Mouse (Mus musculus): ENCODE measurements around the gene Gnai2. TPM values are rescaled to one million over a fixed set of nuclear protein-coding genes. Genes with fewer than 3 reads are reported as not detected.

Gnai2 gene
- polyA plus RNA-seq, 1 experiment from 2014 or later: 397 TPM

DNA sequence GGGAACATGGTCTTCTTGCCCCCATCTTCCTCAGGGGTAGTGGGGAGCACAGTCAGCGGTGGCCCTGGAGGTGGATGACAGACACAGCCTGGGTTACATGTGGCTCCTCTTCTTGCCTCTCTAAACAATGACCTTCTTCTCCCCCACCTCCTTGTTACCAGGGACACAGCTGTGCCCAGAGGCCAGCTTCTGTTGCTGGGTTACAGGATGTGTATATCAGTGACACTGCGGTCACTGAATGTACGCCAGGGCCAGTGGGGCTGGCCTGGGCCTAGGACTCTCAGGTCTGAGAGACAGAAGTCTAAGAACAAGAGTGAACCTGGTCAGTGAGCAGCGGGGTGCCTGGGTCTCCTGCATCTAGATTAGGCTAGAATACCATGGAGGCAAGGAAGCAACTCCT, 20.1 kb downstream of the Gnai2 start:
- no peak for ATAC-seq
- H3K4me3 ChIP-seq: no peak overlapping the region
- H3K9me3 ChIP-seq (replicated peaks): no peaks in the 10 kb centered on the region
- no peak overlapping the region for H3K4me2 ChIP-seq
- H3K27me3 ChIP-seq: no peaks in the 10 kb centered on the region
- H3K27ac ChIP-seq: 0 out of 2 replicates have a peak overlapping the region, but pooled peaks have one; percentile 7
- H3K9ac ChIP-seq: no peak overlapping the region
- WGBS: 76% methylated on average over 4 of the region's 4 CpGs
- peaks cover 36% of the 10 kb centered on the region for H3K4me1 ChIP-seq
- H3K36me3 ChIP-seq (ENCODE audit: poor library complexity, severe bottlenecking): peaks cover 64% of the 10 kb centered on the region

DNA sequence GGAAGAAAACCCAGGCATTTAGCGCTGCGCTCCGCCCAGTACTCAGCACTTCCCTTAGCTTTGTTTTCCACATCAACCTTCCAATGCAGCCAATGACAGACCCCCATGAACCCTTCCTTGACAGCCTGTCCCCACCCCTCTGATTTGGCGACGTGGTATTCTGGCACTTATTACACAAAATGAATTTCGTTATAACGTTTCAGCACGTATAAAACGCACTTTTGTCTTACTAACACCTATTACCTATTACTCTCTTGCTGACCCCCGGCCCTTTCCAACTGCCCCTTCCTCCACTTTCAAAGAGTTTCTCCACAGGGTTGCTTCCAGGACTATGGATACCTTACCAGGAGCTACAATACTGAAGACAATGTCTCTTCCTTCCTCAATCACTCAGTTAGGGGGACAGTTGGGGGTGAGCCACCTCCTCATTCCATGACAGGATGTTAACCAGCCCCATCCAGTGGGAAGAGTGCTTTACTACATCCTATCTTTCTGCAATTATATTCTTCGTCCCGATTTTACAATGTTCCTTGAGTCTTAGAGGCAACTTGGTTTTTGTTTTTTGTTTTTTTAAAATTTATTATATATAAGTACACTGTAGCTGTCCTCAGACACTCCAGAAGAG, 22.1 kb downstream of the Gnai2 start:
- H3K4me2 ChIP-seq: peak overlapping the region; percentile 64
- H3K4me1 ChIP-seq: peaks cover 34% of the 10 kb centered on the region
- no peaks in the 10 kb centered on the region for H3K9me3 ChIP-seq (replicated peaks)
- peaks cover 44% of the 10 kb centered on the region for H3K36me3 ChIP-seq (ENCODE audit: poor library complexity, severe bottlenecking)
- no peaks in the 10 kb centered on the region for H3K27me3 ChIP-seq
- H3K27ac ChIP-seq: peak overlapping the region; percentile 98
- 12% methylated on average over 12 of the region's 12 CpGs for WGBS
- peak overlapping the region; percentile 75 for H3K9ac ChIP-seq
- peak overlapping the region; percentile 28 for H3K4me3 ChIP-seq
- ATAC-seq: peak; percentile 34; the same call in 1 of the 2 replicates

- Histone ChIP-seq H3K27me3 (no peaks in the 10 kb centered on the region), H3K4me2 (peak overlapping the region; percentile 64), H3K9ac (peak overlapping the region; percentile 75), H3K9me3 (replicated peaks) (no peaks in the 10 kb centered on the region), H3K27ac (peak overlapping the region; percentile 98), H3K36me3 (ENCODE audit: poor library complexity, severe bottlenecking) (peaks cover 37% of the 10 kb centered on the region), H3K4me3 (peak overlapping the region; percentile 28), H3K4me1 (peaks cover 41% of the 10 kb centered on the region)
- peak; percentile 95 for ATAC-seq
- WGBS: 1% methylated on average over 47 of the region's 48 CpGs
Observed at GRCm38 (mm10) chr9:107612191-107612944, 22.8 kb downstream of the Gnai2 start.

GRCm38 (mm10) chr9:107611456-107612190, 23.5 kb downstream of the Gnai2 start:
- ATAC-seq: no peak; the same call in 1 of the 2 replicates
- Histone ChIP-seq H3K27ac (peak overlapping the region; percentile 98), H3K9ac (peak overlapping the region; percentile 75), H3K36me3 (ENCODE audit: poor library complexity, severe bottlenecking) (peaks cover 31% of the 10 kb centered on the region), H3K4me1 (peaks cover 48% of the 10 kb centered on the region), H3K9me3 (replicated peaks) (no peaks in the 10 kb centered on the region), H3K4me2 (peak overlapping the region; percentile 64), H3K4me3 (peak overlapping the region; percentile 28; the same call in 1 of the 2 replicates), H3K27me3 (no peaks in the 10 kb centered on the region)
- WGBS: 65% methylated on average over 6 of the region's 6 CpGs

DNA sequence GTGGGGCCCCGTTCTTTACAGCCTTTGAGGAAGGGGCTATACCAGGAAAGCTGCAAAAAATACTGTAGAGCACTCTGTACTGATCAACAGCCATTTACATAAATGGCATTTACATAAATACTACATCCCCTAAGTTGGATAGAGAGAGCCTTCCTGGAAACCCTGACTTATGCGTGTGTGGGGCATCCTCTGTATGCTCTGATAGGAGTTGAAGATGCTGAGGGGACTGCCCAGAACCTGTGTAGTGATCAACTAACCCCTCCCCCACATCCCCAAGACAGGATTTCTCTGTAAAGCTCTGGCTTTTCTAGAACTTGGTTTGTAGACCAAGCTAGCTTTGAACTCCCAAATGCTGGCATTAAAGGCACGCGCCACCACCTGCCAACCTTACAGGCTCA, 25.7 kb downstream of the Gnai2 start:
- WGBS: 63% methylated on average over 4 of the region's 4 CpGs
- no peak overlapping the region for H3K9ac ChIP-seq
- no peaks in the 10 kb centered on the region for H3K27me3 ChIP-seq

GRCm38 (mm10) chr9:107608741-107609432, 26.3 kb downstream of the Gnai2 start, which contains the start of gene Sema3b:
Sema3b (minus strand) TSS chr9:107609229.
- Histone ChIP-seq H3K27me3 (no peaks in the 10 kb centered on the region), H3K9me3 (replicated peaks) (no peaks in the 10 kb centered on the region), H3K9ac (0 out of 2 replicates have a peak within 1 kb of the TSS, but pooled peaks have one; percentile 12), H3K4me1 (peaks cover 73% of the 10 kb centered on the region), H3K4me2 (no peak within 1 kb of the TSS), H3K36me3 (ENCODE audit: poor library complexity, severe bottlenecking) (peaks cover 4% of the 10 kb centered on the region), H3K4me3 (no peak within 1 kb of the TSS), H3K27ac (0 out of 2 replicates have a peak within 1 kb of the TSS, but pooled peaks have one; percentile 5)
- no peak for ATAC-seq
- WGBS: 43% methylated on average over 12 of the region's 12 CpGs

More for the DNA sequence above, 25.7 kb downstream of the Gnai2 start:
- Histone ChIP-seq H3K27ac (0 out of 2 replicates have a peak overlapping the region, but pooled peaks have one; percentile 5), H3K36me3 (ENCODE audit: poor library complexity, severe bottlenecking) (peaks cover 10% of the 10 kb centered on the region), H3K4me1 (peaks cover 67% of the 10 kb centered on the region), H3K9me3 (replicated peaks) (no peaks in the 10 kb centered on the region), H3K4me3 (no peak overlapping the region), H3K4me2 (no peak overlapping the region)
- no peak for ATAC-seq

DNA sequence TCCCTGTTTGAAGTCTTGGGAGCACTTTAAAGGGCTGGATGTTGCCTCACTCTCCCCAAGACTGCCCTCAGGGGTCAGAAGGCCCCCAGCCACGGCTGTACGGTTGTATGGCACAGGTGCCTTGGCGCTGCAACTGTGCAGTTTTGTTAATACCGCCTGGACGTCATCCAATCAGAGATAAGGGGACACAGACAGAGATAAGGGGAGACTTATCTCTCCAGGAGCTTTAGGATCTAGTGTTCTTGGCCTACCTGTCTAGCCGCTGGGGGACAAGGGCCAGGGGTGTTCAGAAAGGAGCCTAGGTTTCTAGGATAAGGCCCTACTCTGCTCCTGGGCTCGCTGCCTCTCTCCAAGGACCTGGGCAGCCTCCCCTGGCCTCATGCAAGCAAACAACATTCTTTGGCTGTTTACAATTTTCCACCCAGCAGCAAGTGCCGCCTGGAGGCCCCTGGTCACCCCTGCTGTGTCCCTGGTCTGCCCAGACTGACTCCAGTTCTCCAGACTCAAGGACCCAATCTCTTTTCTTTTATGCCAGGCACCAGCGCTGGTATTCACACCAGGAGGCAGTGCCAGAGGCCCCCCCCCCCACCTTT, 27.4 kb downstream of the Gnai2 start:
- H3K4me2 ChIP-seq: no peak overlapping the region
- H3K4me1 ChIP-seq: peaks cover 69% of the 10 kb centered on the region
- WGBS: 57% methylated on average over 9 of the region's 9 CpGs

DNA sequence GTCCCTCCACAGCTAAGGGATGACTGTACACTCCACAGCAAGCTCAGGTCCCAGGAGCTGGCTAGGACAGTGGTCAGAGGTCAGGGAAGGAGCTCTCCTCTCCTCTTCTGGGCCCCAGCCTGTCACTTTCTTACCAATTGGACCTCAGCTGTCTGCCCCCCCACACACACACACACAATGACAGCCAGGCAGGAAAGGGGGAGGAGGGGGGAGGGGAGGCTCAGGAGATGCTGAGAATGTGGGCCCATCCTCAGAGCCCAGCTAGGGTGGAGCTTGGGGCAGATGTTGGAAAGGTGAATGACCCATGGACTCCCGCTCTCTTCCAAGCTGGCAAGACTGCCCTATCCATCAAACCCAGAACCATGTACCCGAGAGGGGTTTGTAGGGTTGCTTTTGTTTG, 28.1 kb downstream of the Gnai2 start:
- no peaks in the 10 kb centered on the region for H3K36me3 ChIP-seq (ENCODE audit: poor library complexity, severe bottlenecking)
- peaks cover 72% of the 10 kb centered on the region for H3K4me1 ChIP-seq
- H3K9ac ChIP-seq: peak overlapping the region; percentile 10; the same call in 1 of the 2 replicates
- 59% methylated on average over 2 of the region's 2 CpGs for WGBS
- ATAC-seq: no peak
- no peak overlapping the region for H3K4me2 ChIP-seq
- no peak overlapping the region for H3K4me3 ChIP-seq
- no peaks in the 10 kb centered on the region for H3K27me3 ChIP-seq
- H3K27ac ChIP-seq: no peak overlapping the region
- H3K9me3 ChIP-seq (replicated peaks): no peaks in the 10 kb centered on the region

More for the DNA sequence above, 27.4 kb downstream of the Gnai2 start:
- ATAC-seq: no peak
- H3K36me3 ChIP-seq (ENCODE audit: poor library complexity, severe bottlenecking): no peaks in the 10 kb centered on the region
- no peaks in the 10 kb centered on the region for H3K27me3 ChIP-seq
- H3K4me3 ChIP-seq: no peak overlapping the region
- 0 out of 2 replicates have a peak overlapping the region, but pooled peaks have one; percentile 10 for H3K9ac ChIP-seq
- no peak overlapping the region for H3K27ac ChIP-seq
- no peaks in the 10 kb centered on the region for H3K9me3 ChIP-seq (replicated peaks)

GRCm38 (mm10) chr9:107606591-107606990, 28.6 kb downstream of the Gnai2 start:
- Histone ChIP-seq H3K9ac (peak overlapping the region; percentile 10; the same call in 1 of the 2 replicates), H3K36me3 (ENCODE audit: poor library complexity, severe bottlenecking) (no peaks in the 10 kb centered on the region), H3K4me1 (peaks cover 68% of the 10 kb centered on the region), H3K4me3 (no peak overlapping the region), H3K9me3 (replicated peaks) (no peaks in the 10 kb centered on the region), H3K4me2 (no peak overlapping the region), H3K27me3 (no peaks in the 10 kb centered on the region), H3K27ac (no peak overlapping the region)
- 26% methylated on average over 9 of the region's 9 CpGs for WGBS
- no peak for ATAC-seq

GRCm38 (mm10) chr9:107605041-107605661, 30.0 kb downstream of the Gnai2 start:
- no peak for ATAC-seq
- Histone ChIP-seq H3K9ac (peak overlapping the region; percentile 37; the same call in 1 of the 2 replicates), H3K4me1 (peaks cover 63% of the 10 kb centered on the region)

More at GRCm38 (mm10) chr9:107605041-107605661, 30.0 kb downstream of the Gnai2 start:
- WGBS: 43% methylated on average over 23 of the region's 23 CpGs
- H3K9me3 ChIP-seq (replicated peaks): no peaks in the 10 kb centered on the region
- H3K4me3 ChIP-seq: no peak overlapping the region
- H3K27ac ChIP-seq: no peak overlapping the region
- H3K4me2 ChIP-seq: 0 out of 2 replicates have a peak overlapping the region, but pooled peaks have one; percentile 10
- no peaks in the 10 kb centered on the region for H3K27me3 ChIP-seq
- no peaks in the 10 kb centered on the region for H3K36me3 ChIP-seq (ENCODE audit: poor library complexity, severe bottlenecking)
